Mouse (Mus musculus) T-helper 17 cell (primary cell): ENCODE data around the gene Slc9a2.

Source experiments
- in situ Hi-C, 2 experiments: fragments of 300-600 bp; cut with MboI, MseI; formaldehyde crosslinking; loops; 1 replicate in 1 of 2; 2 replicates in 1 of 2; pipeline ENCODE4 v1.15.1; 2025; ENCODE audit warnings: high pct_unique_total_duplicates in 2 of 2

The Slc9a2 gene

DNA sequence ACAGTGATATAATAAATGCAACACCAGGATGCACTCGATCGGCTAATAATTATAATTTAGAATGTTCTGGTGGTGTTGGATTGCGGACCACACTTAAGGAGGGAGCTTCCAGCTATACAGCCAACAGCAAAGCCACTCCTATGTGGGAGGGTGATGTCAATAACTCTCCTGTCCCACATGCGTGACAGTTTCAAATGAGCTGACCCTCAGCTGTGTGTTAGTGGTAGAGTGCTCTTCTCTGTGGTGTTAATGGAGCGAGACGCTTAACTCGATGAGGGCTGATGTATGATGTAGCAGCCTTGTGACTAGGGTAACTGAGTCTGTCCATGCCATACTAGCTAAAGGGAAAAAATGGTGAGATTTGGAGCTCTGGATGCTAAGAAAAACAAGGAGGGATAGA is 103.1 kb downstream of the Slc9a2 start:
- in situ Hi-C loops = no loop called here

DNA sequence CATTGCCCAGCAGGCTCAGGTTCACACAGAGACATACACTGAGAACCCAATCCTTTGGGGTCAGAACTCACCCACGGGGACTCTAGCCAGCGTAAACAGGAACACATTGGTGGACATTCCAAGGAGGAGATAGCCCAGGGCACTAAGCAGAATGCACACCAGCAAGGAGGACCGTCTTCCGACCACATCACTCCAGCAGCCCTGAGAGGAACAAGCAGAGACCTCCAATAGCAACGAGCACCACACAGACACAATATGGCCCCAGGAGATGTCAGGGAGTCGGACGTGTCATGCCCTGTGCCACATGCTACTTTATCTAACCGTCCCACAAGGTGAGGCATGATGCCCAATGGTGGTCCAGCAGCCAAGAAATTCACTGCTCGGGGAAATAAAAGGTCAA is 103.9 kb downstream of the Slc9a2 start:
- in situ Hi-C loops = no loop called here

DNA sequence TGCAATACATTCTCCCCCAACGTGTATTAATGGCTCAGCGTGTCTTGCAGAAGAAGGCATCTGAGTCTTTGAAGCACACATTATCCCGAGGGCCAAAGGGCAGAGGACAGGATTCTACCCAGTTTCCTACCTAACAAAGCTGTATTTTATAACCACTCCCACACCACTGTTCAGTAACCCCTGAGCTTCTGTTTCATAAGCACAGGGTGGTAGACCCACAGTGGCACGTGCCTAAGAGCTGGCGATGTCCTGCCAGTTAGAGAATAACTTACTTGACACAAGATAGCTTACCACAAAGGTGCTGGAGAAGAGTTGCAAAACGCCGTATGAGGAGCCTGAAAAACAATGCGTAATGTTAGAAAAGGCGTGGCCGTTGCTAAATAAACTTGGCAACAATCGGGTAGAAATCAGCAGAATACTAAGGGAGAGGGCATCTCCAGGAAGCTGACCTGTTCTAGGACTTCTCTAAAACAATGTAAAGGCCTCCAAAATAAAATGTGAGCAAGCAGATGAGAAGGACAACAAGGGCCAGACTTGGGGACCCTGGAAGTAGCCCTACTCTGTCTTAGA is 105.6 kb downstream of the Slc9a2 start:
- in situ Hi-C loops = no loop called here

DNA sequence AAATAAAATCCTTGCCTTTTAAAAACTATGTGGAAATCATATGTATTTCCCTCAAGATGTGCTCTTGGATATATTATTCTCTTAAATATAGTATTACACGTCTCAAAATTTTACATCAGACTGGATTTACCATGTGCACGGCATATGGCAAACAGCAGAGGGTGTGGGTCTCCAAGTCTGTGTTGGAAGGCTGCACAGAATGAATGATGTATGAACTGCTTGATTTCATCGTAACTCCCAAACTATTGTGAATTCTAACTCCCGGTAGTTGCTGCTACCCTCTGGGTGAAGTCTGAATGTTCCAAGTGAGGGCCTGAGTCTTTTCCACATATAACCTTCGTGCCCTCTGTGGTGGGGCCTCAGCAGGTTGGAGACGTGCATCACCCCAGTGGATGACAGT is 108.6 kb downstream of the Slc9a2 start:
- in situ Hi-C loops = no loop called here

DNA sequence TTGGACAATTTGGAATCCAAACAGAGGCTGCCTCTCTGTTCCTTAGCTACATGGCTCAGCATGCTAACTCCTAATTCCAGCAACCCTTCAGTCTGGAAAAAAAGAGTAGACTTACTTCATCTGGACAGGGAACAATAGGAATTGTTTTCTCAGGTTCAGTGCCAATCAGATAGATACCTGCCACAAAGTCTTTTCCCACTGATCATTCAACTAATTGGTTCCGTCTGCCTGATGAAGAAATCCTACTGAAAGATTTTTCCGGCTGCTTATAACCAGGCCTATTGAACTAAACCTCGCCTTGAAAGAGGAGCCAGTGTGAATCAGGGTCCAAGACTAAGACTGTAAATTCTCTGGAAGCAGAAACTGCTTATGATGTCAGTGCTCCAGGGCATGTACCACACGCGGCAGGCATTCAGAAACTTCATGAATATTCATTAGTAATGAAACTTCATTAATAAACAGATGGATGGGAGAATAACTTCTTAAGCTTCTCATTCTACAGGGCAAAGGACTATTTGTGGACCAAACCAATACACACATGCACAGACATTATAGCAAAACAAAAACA is 109.4 kb downstream of the Slc9a2 start:
- in situ Hi-C loops = no loop called here

DNA sequence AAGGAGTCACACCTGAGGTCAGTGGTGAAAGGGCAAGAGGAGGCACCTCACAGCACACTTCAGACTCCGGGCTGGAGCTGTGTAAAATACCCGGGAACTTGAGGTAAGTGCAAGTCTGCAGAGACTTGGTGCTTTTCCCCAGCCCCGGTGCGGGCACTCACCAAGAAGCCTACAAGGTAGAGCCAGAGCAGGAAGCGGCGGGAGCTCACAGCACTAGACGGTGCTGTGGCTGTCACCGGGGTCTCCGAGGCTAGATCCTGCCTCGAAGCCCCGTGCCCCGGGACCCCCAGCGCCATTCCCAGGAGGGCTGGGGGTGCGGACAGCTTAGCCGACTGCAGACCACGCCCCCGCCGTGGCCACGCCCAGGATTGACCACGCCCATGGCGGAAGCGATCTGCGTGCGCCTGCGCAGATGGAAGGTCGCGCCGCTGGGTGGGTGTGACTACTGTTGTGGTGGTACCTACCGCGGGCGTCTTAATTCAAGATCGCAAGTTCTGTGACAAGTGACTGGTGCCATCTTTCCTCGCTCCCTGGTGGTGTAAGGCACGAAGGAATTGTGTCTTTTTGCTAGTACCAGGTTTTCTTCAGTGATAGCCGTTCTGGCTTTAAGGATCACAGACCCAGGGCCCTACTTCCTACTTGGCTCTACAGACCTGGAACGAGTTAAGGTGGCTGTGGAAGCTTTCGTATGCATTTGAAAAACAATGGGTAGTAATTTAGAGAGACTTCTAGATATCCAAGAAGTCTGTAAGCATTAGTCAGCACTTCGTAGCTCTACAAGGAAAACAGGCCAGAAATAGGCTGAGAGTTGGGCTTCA is 110.2 kb downstream of the Slc9a2 start, which contains the start of gene Mfsd9:
Gene Mfsd9, minus strand, starts transcription at position 364 of the 818 bp plus-strand sequence.
- in situ Hi-C loops = no loop called here

DNA sequence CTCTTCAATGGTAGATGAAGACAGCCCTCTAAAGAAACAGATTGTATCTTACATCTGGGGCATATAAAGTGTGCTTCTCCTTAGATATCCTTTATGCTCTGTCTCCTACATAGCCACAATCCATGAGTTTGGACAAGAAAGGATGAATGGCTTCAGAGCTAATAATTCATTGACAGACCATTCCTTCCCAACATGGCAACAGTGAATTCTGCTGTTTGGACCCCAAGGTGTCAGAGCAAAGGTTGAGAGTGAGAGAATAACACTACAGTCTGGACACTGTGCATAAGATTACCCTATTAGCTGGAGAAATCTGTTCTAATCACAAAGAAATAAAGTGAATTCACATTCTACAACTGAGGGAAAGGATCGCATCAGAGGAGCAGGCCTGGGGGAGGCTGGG is 115.1 kb downstream of the Slc9a2 start:
- in situ Hi-C loops = loop anchor here in 1 of 2 experiments (5.0 kb wide), 1 partner anchor 47 kb away; no protein-coding TSS in a partner anchor

DNA sequence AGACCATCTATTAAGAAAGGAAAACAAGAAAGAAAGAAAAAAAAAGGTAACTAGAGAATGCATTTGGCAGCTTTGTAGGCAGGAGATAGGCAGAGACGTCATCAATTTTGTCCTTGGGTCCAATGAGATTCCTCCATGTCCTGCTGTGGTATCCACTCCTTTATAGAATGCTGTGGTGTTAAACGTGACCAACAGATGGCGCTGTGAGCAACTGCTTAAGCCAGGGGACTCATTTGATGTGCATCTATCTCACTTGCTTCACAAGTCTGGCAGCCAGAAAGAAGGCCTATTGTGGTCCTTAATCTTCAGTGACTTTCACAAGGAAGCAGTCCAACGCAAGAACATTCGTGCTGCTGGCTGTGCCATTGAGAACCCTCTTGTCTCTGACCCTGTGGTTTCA is 117.0 kb downstream of the Slc9a2 start:
- in situ Hi-C loops = loop anchor here in 1 of 2 experiments (5.0 kb wide), 1 partner anchor 45 kb away; no protein-coding TSS in a partner anchor

DNA sequence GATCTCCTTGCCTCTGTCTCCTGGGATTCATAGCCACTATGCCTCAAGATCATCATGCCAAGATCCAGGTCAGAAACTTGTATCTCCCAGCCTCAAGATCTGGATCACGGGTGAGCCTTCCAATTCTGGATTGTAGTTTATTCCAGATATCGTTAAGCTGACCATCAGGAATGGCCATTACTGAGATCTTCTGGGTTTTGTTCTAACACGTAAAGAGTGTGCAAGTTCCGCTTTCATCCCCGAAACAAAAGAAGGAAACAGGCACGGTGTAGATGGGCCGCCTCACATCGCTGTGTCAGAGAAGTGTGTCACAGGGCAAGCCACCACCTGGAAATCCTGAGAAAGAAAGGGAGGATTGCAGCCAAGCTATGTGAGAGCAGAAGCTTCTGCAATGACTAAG is 118.7 kb downstream of the Slc9a2 start:
- in situ Hi-C loops = loop anchor here in 1 of 2 experiments (5.0 kb wide), 1 partner anchor 43 kb away; no protein-coding TSS in a partner anchor

DNA sequence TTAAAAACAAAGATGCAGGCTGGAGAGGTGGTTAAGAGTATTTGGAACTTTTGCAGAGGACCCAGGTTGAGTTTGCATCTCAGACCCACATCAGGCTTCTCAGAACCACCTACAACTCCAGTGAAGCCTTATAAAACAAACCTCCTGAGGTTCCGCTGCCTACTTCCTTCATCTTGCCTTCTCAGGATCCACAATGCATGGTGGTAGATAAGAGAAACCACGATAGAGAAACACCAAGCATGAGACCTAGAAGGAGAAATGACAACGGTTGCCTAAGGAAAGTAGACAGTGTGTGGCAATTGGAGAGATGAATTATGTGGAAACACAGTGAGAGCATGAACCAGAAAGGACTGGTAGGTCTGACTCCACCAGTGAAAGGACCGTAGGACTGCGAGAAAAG is 120.5 kb downstream of the Slc9a2 start:
- in situ Hi-C loops = no loop called here

DNA sequence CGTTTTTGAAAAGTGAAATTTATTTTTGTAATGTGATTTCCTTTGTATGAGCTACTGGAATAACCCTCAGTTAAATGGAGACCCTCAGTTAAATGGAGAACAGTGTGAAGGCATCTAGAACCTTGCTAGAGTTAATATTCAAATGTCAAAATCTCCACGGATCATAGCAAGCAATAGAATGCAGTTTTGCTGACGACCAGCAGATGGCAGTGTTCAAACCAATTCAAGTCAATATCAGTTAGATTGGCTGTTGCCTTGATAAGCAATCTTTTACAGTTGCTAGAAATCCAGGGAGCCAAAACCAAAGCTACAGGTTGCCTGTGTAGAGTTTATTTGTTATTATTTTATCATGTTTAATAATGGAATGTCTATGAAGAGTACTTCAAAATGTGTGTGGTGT is 122.4 kb downstream of the Slc9a2 start:
- in situ Hi-C loops = no loop called here

DNA sequence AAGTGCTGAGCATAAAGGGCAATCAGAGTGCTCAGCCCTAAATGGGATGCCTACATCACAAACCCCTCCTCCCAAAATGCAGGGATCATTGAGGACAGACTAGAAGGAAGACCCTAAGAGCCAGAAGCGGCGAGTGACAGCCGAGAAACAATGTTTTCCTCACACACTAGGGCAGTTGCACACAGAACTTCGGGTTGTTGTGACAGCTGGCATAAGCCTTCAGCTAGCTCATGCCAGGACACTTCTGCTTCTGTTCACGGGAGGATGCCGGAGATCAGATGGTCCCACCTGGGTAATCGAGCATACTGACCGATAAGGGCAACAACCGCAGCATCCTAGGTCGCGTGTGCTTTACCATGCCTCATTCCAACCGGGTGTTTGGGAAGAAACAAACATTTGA is 123.7 kb downstream of the Slc9a2 start:
- in situ Hi-C loops = no loop called here

DNA sequence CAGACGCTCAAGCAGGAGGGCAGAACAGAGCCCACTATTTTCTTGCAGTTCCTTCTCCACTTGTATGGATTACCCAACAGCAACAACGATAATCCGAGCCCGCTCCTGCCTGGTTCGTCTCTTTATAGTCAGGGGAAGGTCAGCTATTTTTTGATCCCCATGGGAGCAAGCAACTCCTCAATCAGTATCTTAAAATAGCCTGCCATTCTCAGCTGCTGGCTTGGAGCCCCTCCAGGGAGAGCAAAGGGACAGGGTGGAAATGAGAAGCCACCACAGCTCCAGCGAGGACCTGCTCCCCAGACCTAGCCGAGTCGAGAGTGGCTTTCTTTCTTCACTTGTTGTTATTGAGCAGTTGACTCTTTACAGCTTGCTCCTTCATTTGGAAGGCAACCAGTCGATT is 125.0 kb downstream of the Slc9a2 start, which contains the start of gene Tmem182:
Gene Tmem182, plus strand, starts transcription at position 251 of the 400 bp plus-strand sequence.
- in situ Hi-C loops = no loop called here

DNA sequence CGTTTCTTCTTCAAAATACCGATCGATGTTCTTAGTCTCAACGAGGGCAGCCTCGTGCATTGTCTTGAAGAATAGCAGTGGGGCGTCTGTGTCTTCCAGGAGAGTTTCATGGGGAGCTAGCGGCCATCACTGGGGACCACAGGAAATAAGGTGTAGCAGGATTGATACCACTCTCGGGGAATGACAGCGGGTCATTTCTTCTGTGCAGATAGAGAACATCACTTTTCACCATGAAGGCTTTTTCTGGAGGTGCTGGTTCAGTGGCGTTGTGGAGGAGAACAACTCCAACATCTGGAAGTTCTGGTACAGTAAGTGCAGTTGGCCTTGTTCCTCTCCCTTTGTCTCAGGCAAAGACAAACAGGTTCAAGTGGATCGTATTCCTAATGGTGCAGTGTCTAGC is 125.5 kb downstream of the Slc9a2 start:
- in situ Hi-C loops = no loop called here

DNA sequence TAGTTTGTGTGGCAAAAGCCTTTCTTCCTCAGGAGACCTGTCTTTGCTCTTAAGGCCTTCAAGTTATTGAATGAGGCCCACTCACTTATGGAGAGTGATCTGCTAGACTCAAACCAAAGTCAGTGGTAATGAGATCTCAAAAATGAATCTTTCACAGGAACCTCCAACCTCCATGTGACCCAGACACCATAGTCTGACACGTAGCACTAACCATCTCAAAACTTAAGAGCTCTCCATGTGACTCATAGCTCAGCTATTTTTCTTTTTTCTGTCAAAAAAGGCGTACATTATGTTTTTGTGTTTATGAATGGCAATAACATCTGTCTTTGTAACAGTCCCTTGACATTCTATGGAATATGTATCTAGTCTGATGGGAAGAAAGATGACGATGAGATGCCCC is 128.3 kb downstream of the Slc9a2 start:
- in situ Hi-C loops = no loop called here

DNA sequence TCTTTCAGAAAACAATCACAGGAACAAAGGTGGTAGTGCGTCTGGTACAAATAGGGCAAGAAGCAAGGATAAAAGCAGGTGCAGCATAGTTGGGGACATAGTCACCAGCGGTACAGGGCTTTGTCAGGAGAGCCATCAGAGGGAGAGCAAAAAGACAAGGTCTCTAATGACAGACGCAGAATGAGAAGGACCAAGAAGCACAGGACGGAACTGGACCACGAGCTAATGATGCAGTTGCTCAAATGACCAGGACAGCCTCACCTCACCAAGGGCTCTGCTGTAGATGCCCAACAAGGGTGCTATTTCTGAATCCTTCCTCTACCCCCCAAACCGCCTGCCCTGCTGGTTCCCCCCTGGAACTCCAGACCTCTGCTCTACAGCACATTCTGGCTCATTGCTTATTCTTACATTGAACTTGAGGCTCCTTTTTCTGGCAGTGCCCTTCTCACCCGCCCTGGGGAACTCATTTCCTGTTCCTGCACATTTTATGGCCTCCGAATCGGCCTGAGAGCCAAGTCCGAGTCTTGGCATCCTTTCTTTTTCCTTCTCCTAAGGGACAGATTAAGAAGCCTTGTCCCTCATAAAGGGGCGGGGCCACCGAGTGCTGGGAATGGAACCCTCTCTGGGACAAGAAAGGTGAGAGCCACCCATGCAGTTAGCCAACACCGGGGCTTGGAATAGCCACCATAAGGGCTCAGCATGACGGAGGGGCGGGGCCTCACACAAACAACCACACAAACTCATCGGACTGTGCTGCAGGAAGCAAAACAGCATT is 134.9 kb downstream of the Slc9a2 start:
- in situ Hi-C loops = no loop called here
